Mouse (Mus musculus) lung, postnatal 0 days (tissue): ENCODE results near the gene Dync1i1.

ENCODE experiments used
- CTCF ChIP-seq: IDR thresholded peaks from 2 replicates; pipeline ENCODE4 v1.5.1; 2016; ENCODE audit warnings: antibody characterized with exemption, mild to moderate bottlenecking
- EP300 ChIP-seq: IDR thresholded peaks from 2 replicates; pipeline ENCODE4 v1.6.1; 2016; ENCODE audit warnings: antibody characterized with exemption, mild to moderate bottlenecking, control low read depth

DNA sequence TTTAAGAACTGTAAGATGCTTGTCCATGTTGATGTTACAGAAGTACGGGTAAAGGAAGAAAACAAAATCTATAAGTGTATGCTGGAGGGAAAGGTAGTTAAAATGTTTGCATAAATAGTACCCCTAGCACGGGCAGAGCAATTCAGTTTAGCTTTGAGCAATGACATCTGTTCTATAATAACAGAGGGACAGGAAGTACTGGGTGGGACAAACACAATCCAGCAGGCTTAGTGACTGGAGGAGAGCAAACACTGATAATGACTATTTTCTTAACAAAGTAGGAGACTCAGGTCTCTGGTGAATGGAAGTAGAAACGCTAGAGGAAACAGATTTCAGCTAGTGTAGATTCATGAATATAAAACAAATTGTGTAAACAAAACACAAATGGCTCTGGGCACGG lies 250.8 kb downstream of the Dync1i1 start:
- TF ChIP-seq CTCF (no peak), EP300 (no peak)
